Comparison of ENCODE assay signal across 29 mouse cellular contexts in the genomic region with DNA sequence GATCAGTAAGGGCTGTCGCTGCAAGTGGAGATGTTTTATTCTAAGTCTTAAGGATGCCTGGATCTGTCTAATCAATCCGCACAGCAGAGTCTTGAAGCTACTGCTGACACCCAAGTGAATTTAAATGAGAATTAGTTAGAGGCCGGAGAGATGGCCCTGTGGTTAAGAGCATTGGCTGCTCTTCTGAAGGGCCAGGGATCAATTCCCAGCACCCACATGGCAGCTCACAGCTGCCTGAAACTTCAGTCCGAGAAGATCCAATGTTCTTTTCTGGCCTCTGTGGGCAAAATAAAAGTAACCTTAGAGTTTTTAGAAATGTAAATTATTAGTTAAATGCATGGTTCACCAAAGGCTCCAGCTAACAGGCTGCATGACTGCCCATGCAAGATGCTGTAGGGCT.
"Had no signal": no experiment of that assay in that cellular context is flagged by ENCODE, and none has a peak within 500 bp of the region (broad histone marks: within the 10 kb centered on the region; RNA-seq: fewer than 3 reads in every experiment).

No protein-coding gene starts in this region.

- H3K27me3 ChIP-seq: heart, embryonic 15.5 days; hindbrain, embryonic 12.5 days; intestine, embryonic 15.5 days; limb, embryonic 12.5 days; liver, embryonic 15.5 days had no signal

- ATAC-seq: hindbrain, embryonic 16.5 days; inflammation-experienced regulatory T-cells, adult 6 months; intestine, embryonic 15.5 days; intestine, postnatal 0 days had no signal

- H3K4me1 ChIP-seq: hindbrain, embryonic 10.5 days; hindbrain, embryonic 12.5 days; intestine, embryonic 15.5 days; limb, embryonic 12.5 days; liver, embryonic 13.5 days; liver, embryonic 15.5 days had no signal

- H3K36me3 ChIP-seq: heart, embryonic 13.5 days; heart, embryonic 15.5 days; hindbrain, embryonic 10.5 days; hindbrain, embryonic 12.5 days; intestine, embryonic 15.5 days; limb, embryonic 10.5 days; limb, embryonic 12.5 days; liver, embryonic 13.5 days; liver, embryonic 15.5 days had no signal

- DNase-seq: gastrocnemius, adult 2 months; gastrocnemius, postnatal 10 days; gastrocnemius, postnatal 25 days; heart, adult 2 months; heart, postnatal 14 days; heart, postnatal 36 days; kidney, adult 18-20 months; kidney, adult 8-10 months; kidney, postnatal 10 days; kidney, postnatal 25 days; kidney, postnatal 4 days; liver; liver, embryonic 13.5 days had no signal

- H3K4me2 ChIP-seq: heart, embryonic 11.5 days; heart, embryonic 13.5 days; heart, embryonic 15.5 days; hindbrain, embryonic 12.5 days; hindbrain, embryonic 14.5 days; intestine, embryonic 15.5 days; limb, embryonic 12.5 days; liver, embryonic 11.5 days; liver, embryonic 13.5 days; liver, embryonic 15.5 days had no signal

- H3K9ac ChIP-seq: heart, embryonic 13.5 days; heart, embryonic 15.5 days; hindbrain, embryonic 12.5 days; hindbrain, embryonic 14.5 days; intestine, embryonic 15.5 days; limb, embryonic 12.5 days; liver, embryonic 13.5 days; liver, embryonic 15.5 days had no signal

- H3K4me3 ChIP-seq: gastrocnemius, adult 2 months; heart, adult 2 months; heart, embryonic 13.5 days; heart, embryonic 15.5 days; hindbrain, embryonic 10.5 days; hindbrain, embryonic 12.5 days; intestine, embryonic 15.5 days; layer of hippocampus, adult 2 months; left cerebral cortex, adult 2 months; limb, embryonic 10.5 days; limb, embryonic 12.5 days; liver, embryonic 13.5 days; liver, embryonic 15.5 days had no signal

- H3K9me3 ChIP-seq: heart, embryonic 15.5 days; hindbrain, embryonic 10.5 days; hindbrain, embryonic 12.5 days; intestine, embryonic 15.5 days; limb, embryonic 10.5 days; limb, embryonic 12.5 days; liver, embryonic 13.5 days; liver, embryonic 15.5 days had no signal

- H3K27ac ChIP-seq: gastrocnemius, adult 2 months; heart, adult 2 months; heart, embryonic 13.5 days; heart, embryonic 15.5 days; hindbrain, embryonic 10.5 days; hindbrain, embryonic 12.5 days; hindbrain, embryonic 14.5 days; intestine, embryonic 15.5 days; layer of hippocampus, adult 2 months; left cerebral cortex, adult 2 months; limb, embryonic 10.5 days; limb, embryonic 12.5 days; liver, embryonic 13.5 days; liver, embryonic 15.5 days had no signal
